Mouse (Mus musculus): ENCODE results near the gene Gm27179.
"Not testable (repeated sequence)": the region's sequence is repeated elsewhere in the genome, so short reads cannot be mapped to it uniquely, and the experiment has no call there.

Gm27179 gene

DNA sequence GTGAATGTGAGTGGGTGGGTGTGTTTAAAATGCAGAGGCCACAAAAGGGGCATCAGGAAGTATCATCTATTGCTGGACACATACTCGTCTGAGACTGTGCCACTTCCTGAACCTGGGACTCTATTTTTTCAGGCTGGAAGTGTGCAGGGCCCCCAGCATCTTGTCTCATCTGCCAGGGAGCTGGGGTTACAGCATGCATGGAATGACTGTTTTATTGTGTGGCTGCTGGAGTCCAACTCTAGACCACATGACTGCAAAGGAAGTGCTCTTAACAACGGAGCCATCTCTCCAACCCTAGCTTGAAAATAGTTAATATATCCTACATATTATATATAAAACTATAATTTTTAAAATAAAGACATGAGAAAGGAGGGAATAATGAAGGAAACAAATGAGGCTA is 39.0 kb downstream of the Gm27179 start:
- in situ Hi-C loops (cut with MseI, MboI) = not testable (repeated sequence)

DNA sequence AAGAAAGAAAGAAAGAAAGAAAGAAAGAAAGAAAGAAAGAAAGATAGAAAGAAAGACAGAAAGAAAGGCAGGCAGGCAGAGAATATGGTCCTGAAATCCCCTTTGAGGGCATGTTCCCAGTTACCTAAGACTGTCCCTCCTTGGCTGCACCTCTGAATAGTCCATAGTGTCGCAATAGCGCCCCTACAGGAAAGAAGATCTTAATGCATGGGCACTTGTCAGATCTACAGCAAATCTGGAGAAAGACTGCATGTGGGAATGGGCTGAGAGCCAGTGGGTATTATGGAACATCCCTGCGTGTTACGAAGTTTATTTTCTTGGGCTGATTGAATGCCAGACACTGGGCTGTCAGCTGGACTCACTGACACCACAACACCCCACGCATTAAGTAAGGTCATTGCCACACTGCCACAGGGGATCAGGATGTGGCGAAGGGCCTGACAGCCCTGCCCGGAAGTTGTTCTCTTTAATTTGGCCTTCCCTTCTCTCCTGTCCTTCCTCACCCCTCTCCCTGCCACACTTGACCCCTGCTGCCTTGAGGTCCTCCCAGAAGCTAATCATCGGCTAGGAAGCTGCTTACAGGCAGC is 42.1 kb downstream of the Gm27179 start:
- in situ Hi-C loops (cut with MseI, MboI) = not testable (repeated sequence)

DNA sequence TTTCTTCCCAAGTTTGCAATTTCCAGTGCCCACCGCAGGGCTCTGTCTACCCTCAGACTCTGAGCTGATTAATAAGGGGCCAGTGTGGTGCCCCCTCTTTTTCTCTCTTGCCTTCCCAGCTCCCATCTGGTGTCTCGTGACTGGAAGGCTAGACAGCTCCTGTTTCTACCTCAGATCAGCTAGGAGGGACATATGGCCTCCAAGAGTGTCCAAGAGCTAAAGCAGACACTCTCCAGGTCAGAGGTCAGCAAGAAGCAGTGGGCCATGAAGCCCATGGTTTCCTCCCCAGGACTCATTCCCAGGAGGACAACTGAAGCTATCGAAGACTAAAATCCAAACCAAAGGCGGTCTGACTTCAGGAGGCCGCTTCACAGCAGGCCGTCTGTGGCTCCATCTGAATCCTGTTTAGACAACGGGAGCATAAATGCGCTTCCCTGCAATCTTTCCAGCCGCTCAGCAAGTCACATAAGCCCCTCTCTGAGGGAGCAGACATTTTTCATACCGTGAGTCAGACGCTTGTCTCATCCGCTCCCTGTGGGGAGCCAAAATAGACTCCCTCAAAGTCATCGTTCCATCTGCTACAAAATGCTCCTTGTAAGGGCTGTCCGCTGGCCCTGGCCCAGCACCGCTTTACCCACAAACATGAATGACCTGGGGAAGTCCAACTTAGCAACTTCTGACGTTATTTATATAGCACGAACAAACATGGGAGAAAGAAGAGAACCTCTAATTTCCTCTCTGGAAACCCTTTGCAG is 44.6 kb downstream of the Gm27179 start:
- in situ Hi-C loops (cut with MseI, MboI) = not testable (repeated sequence)

DNA sequence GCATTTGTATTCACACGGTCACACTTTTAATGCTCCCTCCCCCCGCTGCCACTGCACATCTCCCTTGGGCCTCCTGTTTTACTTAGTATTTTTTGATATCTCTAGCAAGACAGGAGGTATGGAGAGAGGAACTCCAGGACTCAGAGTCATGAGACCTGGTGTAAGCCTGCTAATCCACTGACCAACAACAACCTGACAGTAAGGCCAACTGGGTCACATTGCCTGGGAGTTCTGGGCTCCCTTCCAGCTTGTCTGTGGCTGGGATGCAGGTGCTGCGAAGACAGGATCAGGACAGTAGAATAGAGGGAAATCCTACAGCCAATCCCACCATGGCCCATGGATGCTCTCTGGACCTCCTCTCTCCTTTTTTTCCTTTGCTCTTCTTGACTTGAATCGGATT is 47.9 kb downstream of the Gm27179 start:
- in situ Hi-C loops (cut with MseI, MboI) = not testable (repeated sequence)

Measured in mouse trophoblast stem cell (cell line).